Mouse (Mus musculus) stomach, embryonic 14.5 days (tissue): Measurements from ENCODE around the gene Spint5. TPM values are rescaled to one million over a fixed set of nuclear protein-coding genes. Genes with fewer than 3 reads are reported as not detected.

Experiments used
- ATAC-seq: fragments of 200-750 bp; cut with Nextera tagmentation; 2 replicates; pipeline ENCODE4 v1.8.0; 2017; ENCODE audit warnings: low read depth, moderate TSS enrichment; ENCODE audit not compliant: insufficient number of reproducible peaks, insufficient read depth, low FRiP score
- H3K27ac ChIP-seq: fragments of 300-500 bp; sonication (generic); 2 replicates; pipeline ENCODE4 v1.5.1; 2014; ENCODE audit warnings: mild to moderate bottlenecking, low read length, moderate library complexity, mixed read lengths
- H3K27me3 ChIP-seq: fragments of 300-500 bp; sonication (generic); 2 replicates; pipeline ENCODE4 v1.6.1; 2014; ENCODE audit warnings: low read length, control low read depth, mixed read lengths; ENCODE audit not compliant: control insufficient read depth, insufficient read depth
- H3K36me3 ChIP-seq: fragments of 300-500 bp; sonication (generic); 2 replicates; pipeline ENCODE4 v1.6.1; 2014; ENCODE audit warnings: mild to moderate bottlenecking, control low read depth, low read length, moderate library complexity, mixed read lengths; ENCODE audit not compliant: control insufficient read depth, insufficient read depth
- H3K4me1 ChIP-seq: fragments of 300-500 bp; sonication (generic); 2 replicates; pipeline ENCODE4 v1.6.1; 2014; ENCODE audit warnings: low read length, control low read depth, mixed read lengths; ENCODE audit not compliant: control insufficient read depth, insufficient read depth
- H3K4me2 ChIP-seq: fragments of 300-500 bp; sonication (generic); replicated peaks from 2 replicates; pipeline ENCODE4 v1.6.1; 2014; ENCODE audit warnings: low read depth, low read length, control low read depth
- H3K4me3 ChIP-seq: fragments of 300-500 bp; sonication (generic); 2 replicates; pipeline ENCODE4 v1.5.1; 2014; ENCODE audit warnings: low read depth, low read length, control low read depth
- H3K9ac ChIP-seq: fragments of 300-500 bp; sonication (generic); replicated peaks from 2 replicates; pipeline ENCODE4 v1.6.1; 2014; ENCODE audit warnings: low read depth, mild to moderate bottlenecking, control low read depth, low read length, moderate library complexity, mixed read lengths
- H3K9me3 ChIP-seq: fragments of 300-500 bp; sonication (generic); 2 replicates; pipeline ENCODE4 v1.6.1; 2016; ENCODE audit warnings: low read depth, low read length, control low read depth; ENCODE audit not compliant: control insufficient read depth
- WGBS: fragments of 180-500 bp; shearing (Covaris S2); extraction: QIAGEN DNeasy Blood & Tissue Kit; methylation state at CpG from one replicate; pipeline ENCODE4 v1.1.7; 2014; 5-methylcytosine and 5-hydroxymethylcytosine counted together
- polyA plus RNA-seq: library from polyadenylated mRNA; unstranded; fragments of >200 nt; fragmentation: Nextera tagmentation; extraction: Ambion mirVana; gene quantifications from 2 replicates; pipeline ENCODE4 v1.2.1, GENCODE M21; 2014

The Spint5 gene
- polyA plus RNA-seq, 1 experiment from 2014 or later: not detected

- H3K36me3 ChIP-seq: peaks cover 86% of the 10 kb centered on the region
- WGBS: 84% methylated on average over 4 of the region's 4 CpGs
- no peak for ATAC-seq
- H3K4me3 ChIP-seq: no peak overlapping the region
- H3K4me1 ChIP-seq: no peaks in the 10 kb centered on the region
- no peak overlapping the region for H3K4me2 ChIP-seq
- H3K27me3 ChIP-seq: no peaks in the 10 kb centered on the region
- H3K9ac ChIP-seq: no peak overlapping the region
- H3K27ac ChIP-seq: no peak overlapping the region
- H3K9me3 ChIP-seq: no peaks in the 10 kb centered on the region
These were observed 45.1 kb downstream of the Spint5 start for GRCm38 (mm10) chr2:164760059-164760833.

DNA sequence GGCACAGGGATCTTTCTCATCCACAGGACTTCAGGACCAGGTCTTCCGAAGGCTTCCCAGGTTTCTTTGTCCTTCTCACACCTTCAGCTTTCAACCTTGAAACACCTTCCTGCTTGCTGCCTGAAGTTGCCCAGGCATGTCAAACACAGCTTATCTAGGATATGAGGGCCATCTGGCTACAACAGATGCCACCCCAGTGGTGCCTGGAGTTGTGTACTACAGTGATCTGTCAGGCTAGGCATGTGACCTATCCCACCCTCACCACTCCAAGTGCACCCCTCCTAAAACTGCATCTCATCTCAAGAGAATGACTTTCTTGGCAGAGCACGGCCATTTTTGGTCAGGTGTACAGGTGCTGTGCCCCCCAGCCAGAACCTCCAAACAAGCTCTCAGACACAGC is 46.4 kb downstream of the Spint5 start:
- Histone ChIP-seq H3K4me2 (no peak overlapping the region), H3K4me1 (no peaks in the 10 kb centered on the region), H3K9me3 (no peaks in the 10 kb centered on the region), H3K27me3 (no peaks in the 10 kb centered on the region), H3K27ac (no peak overlapping the region), H3K4me3 (no peak overlapping the region), H3K9ac (no peak overlapping the region), H3K36me3 (peaks cover 87% of the 10 kb centered on the region)
- peak; percentile 75; the same call in 1 of the 2 replicates for ATAC-seq
- 84% methylated on average over 2 of the region's 2 CpGs for WGBS

DNA sequence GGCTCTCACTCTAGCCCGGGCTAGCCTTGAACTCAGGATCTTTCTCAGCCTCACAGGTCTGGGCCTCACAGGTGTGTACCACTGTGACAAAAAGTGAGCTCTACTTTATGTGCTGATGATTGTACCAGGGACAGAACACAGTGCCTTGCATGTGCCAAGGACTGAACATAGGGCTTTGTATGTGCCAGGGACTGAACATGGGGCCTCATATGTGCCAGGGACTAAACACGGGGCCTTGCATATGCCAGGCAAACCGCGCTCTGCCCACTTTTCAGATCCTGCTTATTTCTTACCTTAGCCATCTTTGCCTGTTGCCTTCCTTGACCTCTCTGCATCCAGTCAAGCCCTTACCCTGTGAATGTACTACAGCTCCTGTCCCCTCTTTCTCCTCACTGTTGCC is 46.9 kb downstream of the Spint5 start:
- ATAC-seq: no peak
- WGBS: 94% methylated on average over 4 of the region's 4 CpGs

GRCm38 (mm10) chr2:164762593-164762992 is 47.5 kb downstream of the Spint5 start:
- ATAC-seq: no peak
- H3K9ac ChIP-seq: no peak overlapping the region
- H3K36me3 ChIP-seq: peaks cover 83% of the 10 kb centered on the region

More for the DNA sequence above, 46.9 kb downstream of the Spint5 start:
- H3K9me3 ChIP-seq: no peaks in the 10 kb centered on the region
- H3K27ac ChIP-seq: no peak overlapping the region
- peaks cover 83% of the 10 kb centered on the region for H3K36me3 ChIP-seq
- no peaks in the 10 kb centered on the region for H3K4me1 ChIP-seq
- no peak overlapping the region for H3K4me3 ChIP-seq
- no peaks in the 10 kb centered on the region for H3K27me3 ChIP-seq
- H3K9ac ChIP-seq: no peak overlapping the region
- no peak overlapping the region for H3K4me2 ChIP-seq

DNA sequence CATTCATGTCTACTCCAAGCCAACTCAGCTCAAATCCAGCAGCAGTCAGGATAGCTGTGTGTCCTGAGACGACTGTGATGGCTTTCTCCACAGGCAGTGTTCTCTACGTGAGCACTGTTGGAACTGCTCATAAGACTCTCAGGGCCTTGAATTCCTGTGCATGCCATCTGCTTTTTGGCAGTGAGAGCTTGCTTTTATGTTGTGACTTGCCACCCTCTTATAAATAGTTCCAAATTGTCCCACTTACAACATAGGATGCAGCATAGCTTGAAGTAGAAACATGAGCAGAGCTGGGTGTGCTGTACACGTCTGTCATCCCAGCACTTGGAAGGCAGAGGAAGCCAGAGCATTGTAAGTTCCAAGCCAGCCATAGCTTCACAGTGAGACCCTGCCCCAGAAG is 50.7 kb downstream of the Spint5 start:
- H3K4me2 ChIP-seq: no peak overlapping the region
- no peaks in the 10 kb centered on the region for H3K9me3 ChIP-seq
- peaks cover 61% of the 10 kb centered on the region for H3K36me3 ChIP-seq
- H3K9ac ChIP-seq: no peak overlapping the region
- peaks cover 4% of the 10 kb centered on the region; the same call in 1 of the 2 replicates for H3K4me1 ChIP-seq
- H3K27me3 ChIP-seq: no peaks in the 10 kb centered on the region
- H3K4me3 ChIP-seq: no peak overlapping the region
- no peak for ATAC-seq
- H3K27ac ChIP-seq: no peak overlapping the region
- WGBS: 85% methylated on average over 3 of the region's 3 CpGs

More at GRCm38 (mm10) chr2:164762593-164762992, 47.5 kb downstream of the Spint5 start:
- no peak overlapping the region for H3K4me2 ChIP-seq
- no peaks in the 10 kb centered on the region for H3K4me1 ChIP-seq
- H3K4me3 ChIP-seq: no peak overlapping the region
- H3K27me3 ChIP-seq: no peaks in the 10 kb centered on the region
- no peaks in the 10 kb centered on the region for H3K9me3 ChIP-seq
- WGBS: 87% methylated on average over 7 of the region's 7 CpGs
- H3K27ac ChIP-seq: no peak overlapping the region

Other genes starting within 250 kb of the Spint5 start
- gene Trp53tg5, start 241.6 kb upstream of the Spint5 start, polyA plus RNA-seq: not detected in 2 replicates
- 8.8 and 17.9 TPM in 2 replicates for gene Dbndd2, start 229.2 kb upstream of the Spint5 start, polyA plus RNA-seq
- 83.0 and 86.0 TPM in 2 replicates for gene Pigt, start 217.8 kb upstream of the Spint5 start, polyA plus RNA-seq
- 241 and 274 TPM in 2 replicates for gene Wfdc2, start 152.9 kb upstream of the Spint5 start, polyA plus RNA-seq
- gene Spint3, start 141.8 kb upstream of the Spint5 start, polyA plus RNA-seq: not detected in 2 replicates
- 2.1 and 2.3 TPM in 2 replicates for gene Wfdc6a, start 129.9 kb upstream of the Spint5 start, polyA plus RNA-seq
- not detected in 2 replicates for gene Eppin, start 121.7 kb upstream of the Spint5 start, polyA plus RNA-seq
- gene Wfdc6b, start 101.8 kb upstream of the Spint5 start, polyA plus RNA-seq: not detected in 2 replicates
- gene Wfdc8, start 101.7 kb upstream of the Spint5 start, polyA plus RNA-seq: not detected in 2 replicates
- not detected in 2 replicates for gene Wfdc16, start 76.5 kb upstream of the Spint5 start, polyA plus RNA-seq
- 0.64 and 1.3 TPM in 2 replicates for gene Wfdc10, start 59.3 kb upstream of the Spint5 start, polyA plus RNA-seq
- not detected in 2 replicates for gene Wfdc9, start 58.7 kb upstream of the Spint5 start, polyA plus RNA-seq
- not detected in 2 replicates for gene Wfdc11, start 41.2 kb upstream of the Spint5 start, polyA plus RNA-seq
- 2.4 and 2.5 TPM in 2 replicates for gene Wfdc13, start 30.2 kb upstream of the Spint5 start, polyA plus RNA-seq
- not detected in 2 replicates for gene Spint4, start 16.8 kb upstream of the Spint5 start, polyA plus RNA-seq
- 0.78 and 0.95 TPM in 2 replicates for gene Wfdc3, start 30.6 kb downstream of the Spint5 start, polyA plus RNA-seq
- 64.0 and 69.8 TPM in 2 replicates for gene Dnttip1, start 30.7 kb downstream of the Spint5 start, polyA plus RNA-seq
- gene Ube2c, start 54.6 kb downstream of the Spint5 start, polyA plus RNA-seq: 396 and 433 TPM in 2 replicates
- gene Tnnc2, start 64.7 kb downstream of the Spint5 start, polyA plus RNA-seq: 1.1 and 2.1 TPM in 2 replicates
- gene Snx21, start 70.5 kb downstream of the Spint5 start, polyA plus RNA-seq: 24.4 and 29.5 TPM in 2 replicates
- gene Acot8, start 89.6 kb downstream of the Spint5 start, polyA plus RNA-seq: 18.8 and 19.2 TPM in 2 replicates
- 9.0 and 9.2 TPM in 2 replicates for gene Zswim3, start 89.8 kb downstream of the Spint5 start, polyA plus RNA-seq
- 16.0 and 17.6 TPM in 2 replicates for gene Zswim1, start 107.4 kb downstream of the Spint5 start, polyA plus RNA-seq
- not detected in 2 replicates for gene Spata25, start 113.2 kb downstream of the Spint5 start, polyA plus RNA-seq
- gene Ctsa, start 117.6 kb downstream of the Spint5 start, polyA plus RNA-seq: 130 and 134 TPM in 2 replicates
- 6.3 and 8.3 TPM in 2 replicates for gene Neurl2, start 118.2 kb downstream of the Spint5 start, polyA plus RNA-seq
- gene Pltp, start 142.4 kb downstream of the Spint5 start, polyA plus RNA-seq: 50.6 and 53.2 TPM in 2 replicates
- 70.6 and 87.3 TPM in 2 replicates for gene Pcif1, start 164.0 kb downstream of the Spint5 start, polyA plus RNA-seq
- 11.8 and 12.7 TPM in 2 replicates for gene Zfp335, start 196.5 kb downstream of the Spint5 start, polyA plus RNA-seq
- gene Mmp9, start 225.5 kb downstream of the Spint5 start, polyA plus RNA-seq: 1.2 and 1.8 TPM in 2 replicates
- 1.4 and 2.1 TPM in 2 replicates for gene Slc12a5, start 245.5 kb downstream of the Spint5 start, polyA plus RNA-seq